12 mouse cellular contexts compared by ENCODE assay signal in the genomic region with DNA sequence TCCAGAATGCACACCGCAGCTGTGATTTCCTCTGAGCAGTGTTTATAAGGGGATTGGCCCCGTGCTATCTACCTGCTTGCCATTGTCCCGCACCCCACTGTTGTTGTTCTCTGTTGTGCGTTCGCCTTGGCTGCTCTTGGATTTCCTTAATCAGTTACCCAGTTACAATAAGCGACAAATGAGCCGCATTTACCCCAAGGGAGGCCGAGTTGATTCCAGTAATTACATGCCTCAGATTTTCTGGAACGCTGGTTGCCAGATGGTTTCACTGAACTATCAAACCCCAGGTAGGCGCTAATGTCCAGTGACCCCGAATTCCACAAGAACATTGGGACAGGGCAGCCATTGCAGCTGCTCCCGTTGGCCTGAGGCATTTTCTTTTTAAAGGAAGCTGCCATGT.
DNase-seq lines count a peak whose midpoint lies in the region; ATAC-seq and TF ChIP-seq lines count a peak whose summit lies in the region.
"Had no signal": no experiment of that assay in that cellular context is flagged by ENCODE, and none has a peak within 500 bp of the region (broad histone marks: within the 10 kb centered on the region; RNA-seq: fewer than 3 reads in every experiment).

No protein-coding gene starts in this region.

- WGBS in kidney, adult 2 months: 49% methylated on average over 12 of the region's 12 CpGs
- WGBS in hindbrain, embryonic 14.5 days: 24% methylated on average over 12 of the region's 12 CpGs
- WGBS in neural tube, embryonic 12.5 days: 57% methylated on average over 12 of the region's 12 CpGs

- H3K36me3 ChIP-seq in kidney, adult 2 months (ENCODE audit: control insufficient read depth, insufficient read depth, low read length): no peaks in the 10 kb centered on the region
- peaks cover 17% of the 10 kb centered on the region for H3K36me3 ChIP-seq in hindbrain, embryonic 14.5 days (replicated peaks; ENCODE audit: control insufficient read depth, insufficient read depth)
- H3K36me3 ChIP-seq in neural tube, embryonic 12.5 days: peaks cover 8% of the 10 kb centered on the region
- H3K36me3 ChIP-seq: lung, embryonic 15.5 days had no signal

- ATAC-seq in hindbrain, embryonic 14.5 days (ENCODE audit: low FRiP score): peak; percentile 51; the same call in 1 of the 2 replicates
- ATAC-seq in neural tube, embryonic 12.5 days (ENCODE audit: low FRiP score, low read depth): peak; percentile 55
- no peak for ATAC-seq in erythroblast, adult 5-6 weeks (replicated peaks; ENCODE audit: low FRiP score, poor library complexity, severe bottlenecking)

- H3K27me3 ChIP-seq in kidney, adult 2 months (replicated peaks; ENCODE audit: control insufficient read depth, insufficient read depth, low read length): no peaks in the 10 kb centered on the region
- H3K27me3 ChIP-seq in hindbrain, embryonic 14.5 days (ENCODE audit: control insufficient read depth, insufficient read depth, low read length): no peaks in the 10 kb centered on the region
- no peaks in the 10 kb centered on the region for H3K27me3 ChIP-seq in neural tube, embryonic 12.5 days (replicated peaks)
- H3K27me3 ChIP-seq: CH12.LX; heart, embryonic 13.5 days; lung, embryonic 15.5 days had no signal

- no peak overlapping the region for H3K9ac ChIP-seq in hindbrain, embryonic 14.5 days
- no peak overlapping the region for H3K9ac ChIP-seq in neural tube, embryonic 12.5 days
- H3K9ac ChIP-seq: heart, embryonic 13.5 days; lung, embryonic 15.5 days had no signal

- H3K4me2 ChIP-seq in hindbrain, embryonic 14.5 days (replicated peaks): no peak overlapping the region
- H3K4me2 ChIP-seq in neural tube, embryonic 12.5 days (replicated peaks): no peak overlapping the region
- H3K4me2 ChIP-seq: heart, embryonic 13.5 days; lung, embryonic 15.5 days had no signal

- no peaks in the 10 kb centered on the region for H3K9me3 ChIP-seq in hindbrain, embryonic 14.5 days (ENCODE audit: control insufficient read depth, low read length)
- H3K9me3 ChIP-seq in neural tube, embryonic 12.5 days: no peaks in the 10 kb centered on the region
- H3K9me3 ChIP-seq: heart, embryonic 13.5 days; lung, embryonic 15.5 days had no signal

- H3K27ac ChIP-seq in kidney, adult 2 months (ENCODE audit: insufficient read depth, low read depth, low read length): no peak overlapping the region
- no peak overlapping the region for H3K27ac ChIP-seq in hindbrain, embryonic 14.5 days
- no peak overlapping the region for H3K27ac ChIP-seq in neural tube, embryonic 12.5 days
- H3K27ac ChIP-seq: heart, embryonic 13.5 days; lung, embryonic 15.5 days had no signal

- H3K4me3 ChIP-seq in kidney, adult 2 months (ENCODE audit: insufficient read depth, low read depth, low read length): no peak overlapping the region
- no peak overlapping the region for H3K4me3 ChIP-seq in hindbrain, embryonic 14.5 days (replicated peaks; ENCODE audit: low read length)
- H3K4me3 ChIP-seq in neural tube, embryonic 12.5 days: no peak overlapping the region
- H3K4me3 ChIP-seq: heart, embryonic 13.5 days; lung, embryonic 15.5 days had no signal

- no peaks in the 10 kb centered on the region for H3K4me1 ChIP-seq in kidney, adult 2 months (ENCODE audit: control insufficient read depth, insufficient read depth, low read length)
- H3K4me1 ChIP-seq in hindbrain, embryonic 14.5 days (replicated peaks; ENCODE audit: control insufficient read depth, insufficient read depth, low read length): peaks cover 11% of the 10 kb centered on the region; the same call in 1 of the 2 replicates
- H3K4me1 ChIP-seq in neural tube, embryonic 12.5 days: no peaks in the 10 kb centered on the region; the same call in 1 of the 2 replicates
- H3K4me1 ChIP-seq: heart, embryonic 13.5 days; lung, embryonic 15.5 days had no signal

- TF ChIP-seq CTCF in kidney, adult 2 months (conservative IDR thresholded peaks at IDR 0.05; ENCODE audit: insufficient read depth, insufficient read length, low read depth, low read length): no peak

- TF ChIP-seq POLR2A in kidney, adult 2 months (IDR thresholded peaks at IDR 0.05; ENCODE audit: low read depth, low read length): no peak

- DNase-seq in kidney, adult 2 months: peak; percentile 53
- DNase-seq in kidney, postnatal 10 days: no peak
- DNase-seq in cerebellum, adult 8-10 months: peak; percentile 63
- DNase-seq in hindbrain, embryonic 14.5 days (ENCODE audit: low spot score): peak; percentile 36
- DNase-seq in adrenal gland, adult 18-20 months (ENCODE audit: low spot score in 2 of 2): no peak
- no peak for DNase-seq in left cerebral cortex, adult 9 months (ENCODE audit: low spot score in 2 of 2)
- DNase-seq: thymus, postnatal 36 days had no signal

Comparison
In these comparisons a context has a peak if more than half of its experiments do, and no peak if none do; other contexts are left out.
1. DNase-seq: peak in kidney, adult 2 months (single experiment), cerebellum, adult 8-10 months (single experiment) and hindbrain, embryonic 14.5 days (single experiment); none in kidney, postnatal 10 days (single experiment), adrenal gland, adult 18-20 months (0 of 2) and left cerebral cortex, adult 9 months (0 of 2).